Mouse (Mus musculus) kidney, embryonic 16.5 days (tissue): ENCODE measurements around the gene Cdk17. TPM values are rescaled to one million over a fixed set of nuclear protein-coding genes. Genes with fewer than 3 reads are reported as not detected.
A peak's percentile ranks its signal among the peaks of the same experiment; 100 is the strongest.

Source experiments
- ATAC-seq: fragments of 200-750 bp; cut with Nextera tagmentation; 2 replicates; pipeline ENCODE4 v1.8.0; 2017; ENCODE audit warnings: moderate TSS enrichment; ENCODE audit not compliant: low FRiP score, low TSS enrichment
- H3K27ac ChIP-seq: fragments of 300-500 bp; sonication (generic); 2 replicates; pipeline ENCODE4 v1.5.1; 2014; ENCODE audit warnings: low read length
- H3K27me3 ChIP-seq: fragments of 300-500 bp; sonication (generic); 2 replicates; pipeline ENCODE4 v1.6.1; 2014; ENCODE audit warnings: low read length, control low read depth, mixed read lengths; ENCODE audit not compliant: insufficient read depth
- H3K36me3 ChIP-seq: fragments of 300-500 bp; sonication (generic); 2 replicates; pipeline ENCODE4 v1.6.1; 2014; ENCODE audit warnings: low read length, control low read depth, mixed read lengths; ENCODE audit not compliant: insufficient read depth
- H3K4me1 ChIP-seq: fragments of 300-500 bp; sonication (generic); 2 replicates; pipeline ENCODE4 v1.6.1; 2014; ENCODE audit warnings: low read length, control low read depth, mixed read lengths; ENCODE audit not compliant: insufficient read depth
- H3K4me2 ChIP-seq: fragments of 300-500 bp; sonication (generic); replicated peaks from 2 replicates; pipeline ENCODE4 v1.6.1; 2014; ENCODE audit warnings: low read depth, low read length
- H3K4me3 ChIP-seq: fragments of 300-500 bp; sonication (generic); 2 replicates; pipeline ENCODE4 v1.5.1; 2014; ENCODE audit warnings: mild to moderate bottlenecking, low read length
- H3K9ac ChIP-seq: fragments of 300-500 bp; sonication (generic); replicated peaks from 2 replicates; pipeline ENCODE4 v1.6.1; 2014; ENCODE audit warnings: low read length
- H3K9me3 ChIP-seq: fragments of 300-500 bp; sonication (generic); 2 replicates; pipeline ENCODE4 v1.6.1; 2016; ENCODE audit warnings: low read length, control low read depth
- WGBS: fragments of 180-500 bp; shearing (Covaris S2); extraction: QIAGEN DNeasy Blood & Tissue Kit; methylation state at CpG from one replicate; pipeline ENCODE4 v1.1.7; 2014; 5-methylcytosine and 5-hydroxymethylcytosine counted together
- polyA plus RNA-seq: library from polyadenylated mRNA; unstranded; fragments of >200 nt; fragmentation: Nextera tagmentation; extraction: Ambion mirVana; gene quantifications from 2 replicates; pipeline ENCODE4 v1.2.1, GENCODE M21; 2015

The Cdk17 gene
- polyA plus RNA-seq, 1 experiment from 2014 or later: 12.8 TPM

GRCm38 (mm10) chr10:93287551-93288145 is 127.0 kb downstream of the Cdk17 start:
- no peak overlapping the region for H3K4me2 ChIP-seq
- H3K27me3 ChIP-seq: no peaks in the 10 kb centered on the region
- H3K9ac ChIP-seq: no peak overlapping the region
- H3K4me1 ChIP-seq: peaks cover 37% of the 10 kb centered on the region
- H3K4me3 ChIP-seq: no peak overlapping the region
- peaks cover 13% of the 10 kb centered on the region for H3K36me3 ChIP-seq
- no peak for ATAC-seq
- WGBS: 89% methylated on average over 8 of the region's 8 CpGs
- H3K27ac ChIP-seq: no peak overlapping the region
- no peaks in the 10 kb centered on the region for H3K9me3 ChIP-seq

- H3K27ac ChIP-seq: no peak overlapping the region
Measured at GRCm38 (mm10) chr10:93288336-93288735, 127.7 kb downstream of the Cdk17 start.

GRCm38 (mm10) chr10:93289404-93289803 is 128.7 kb downstream of the Cdk17 start:
- H3K4me3 ChIP-seq: no peak overlapping the region
- peaks cover 4% of the 10 kb centered on the region for H3K36me3 ChIP-seq
- no peak for ATAC-seq
- H3K4me1 ChIP-seq: peaks cover 32% of the 10 kb centered on the region
- H3K9me3 ChIP-seq: no peaks in the 10 kb centered on the region
- no peaks in the 10 kb centered on the region for H3K27me3 ChIP-seq
- H3K4me2 ChIP-seq: no peak overlapping the region
- no peak overlapping the region for H3K27ac ChIP-seq
- WGBS: 66% methylated on average over 6 of the region's 6 CpGs
- H3K9ac ChIP-seq: no peak overlapping the region

More at GRCm38 (mm10) chr10:93288336-93288735, 127.7 kb downstream of the Cdk17 start:
- Histone ChIP-seq H3K4me3 (no peak overlapping the region), H3K36me3 (peaks cover 13% of the 10 kb centered on the region), H3K4me1 (peaks cover 30% of the 10 kb centered on the region), H3K4me2 (no peak overlapping the region), H3K27me3 (no peaks in the 10 kb centered on the region), H3K9me3 (no peaks in the 10 kb centered on the region), H3K9ac (no peak overlapping the region)
- WGBS: 50% methylated on average over 4 of the region's 4 CpGs
- ATAC-seq: no peak

- H3K4me1 ChIP-seq: peaks cover 40% of the 10 kb centered on the region
Measured at GRCm38 (mm10) chr10:93291352-93291751, 130.7 kb downstream of the Cdk17 start.

GRCm38 (mm10) chr10:93291843-93292242 is 131.2 kb downstream of the Cdk17 start:
- Histone ChIP-seq H3K4me2 (no peak overlapping the region), H3K9me3 (no peaks in the 10 kb centered on the region), H3K4me1 (peaks cover 45% of the 10 kb centered on the region), H3K27me3 (no peaks in the 10 kb centered on the region), H3K4me3 (no peak overlapping the region), H3K27ac (no peak overlapping the region), H3K9ac (no peak overlapping the region), H3K36me3 (no peaks in the 10 kb centered on the region)
- peak; percentile 37; the same call in 1 of the 2 replicates for ATAC-seq
- 5% methylated on average over 6 of the region's 6 CpGs for WGBS

More at GRCm38 (mm10) chr10:93291352-93291751, 130.7 kb downstream of the Cdk17 start:
- Histone ChIP-seq H3K36me3 (no peaks in the 10 kb centered on the region), H3K4me2 (no peak overlapping the region), H3K27ac (no peak overlapping the region), H3K9ac (no peak overlapping the region), H3K9me3 (no peaks in the 10 kb centered on the region), H3K4me3 (no peak overlapping the region), H3K27me3 (no peaks in the 10 kb centered on the region)
- peak; percentile 33; the same call in 1 of the 2 replicates for ATAC-seq
- 40% methylated on average over 7 of the region's 7 CpGs for WGBS

GRCm38 (mm10) chr10:93293621-93294020 is 132.9 kb downstream of the Cdk17 start:
- peak overlapping the region; percentile 83; the same call in 1 of the 2 replicates for H3K27ac ChIP-seq
- WGBS: 62% methylated on average over 7 of the region's 7 CpGs
- H3K27me3 ChIP-seq: no peaks in the 10 kb centered on the region
- H3K4me2 ChIP-seq: no peak overlapping the region
- H3K4me1 ChIP-seq: peaks cover 55% of the 10 kb centered on the region
- no peaks in the 10 kb centered on the region for H3K9me3 ChIP-seq
- no peak overlapping the region for H3K9ac ChIP-seq
- no peak overlapping the region for H3K4me3 ChIP-seq
- no peak for ATAC-seq
- no peaks in the 10 kb centered on the region for H3K36me3 ChIP-seq

- Histone ChIP-seq H3K4me3 (peak overlapping the region; percentile 35), H3K9ac (peak overlapping the region; percentile 39), H3K36me3 (no peaks in the 10 kb centered on the region), H3K27me3 (no peaks in the 10 kb centered on the region), H3K4me1 (peaks cover 56% of the 10 kb centered on the region), H3K4me2 (peak overlapping the region; percentile 54), H3K27ac (peak overlapping the region; percentile 83), H3K9me3 (no peaks in the 10 kb centered on the region)
- 8% methylated on average over 20 of the region's 20 CpGs for WGBS
- ATAC-seq: peak; percentile 49
Measured at GRCm38 (mm10) chr10:93294547-93295219, 134.0 kb downstream of the Cdk17 start.

GRCm38 (mm10) chr10:93297774-93298173 is 137.1 kb downstream of the Cdk17 start:
- 44% methylated on average over 5 of the region's 5 CpGs for WGBS
- Histone ChIP-seq H3K9ac (no peak overlapping the region; the same call in 1 of the 2 replicates), H3K4me1 (peaks cover 48% of the 10 kb centered on the region), H3K27ac (peak overlapping the region; percentile 77; the same call in 1 of the 2 replicates), H3K36me3 (no peaks in the 10 kb centered on the region), H3K27me3 (no peaks in the 10 kb centered on the region), H3K9me3 (no peaks in the 10 kb centered on the region), H3K4me3 (no peak overlapping the region), H3K4me2 (no peak overlapping the region)
- ATAC-seq: no peak; the same call in 1 of the 2 replicates

GRCm38 (mm10) chr10:93298208-93298607 is 137.5 kb downstream of the Cdk17 start:
- Histone ChIP-seq H3K36me3 (no peaks in the 10 kb centered on the region), H3K4me2 (0 out of 2 replicates have a peak overlapping the region, but pooled peaks have one; percentile 17), H3K9ac (peak overlapping the region; percentile 49), H3K4me1 (peaks cover 48% of the 10 kb centered on the region), H3K4me3 (no peak overlapping the region), H3K27ac (peak overlapping the region; percentile 77), H3K27me3 (no peaks in the 10 kb centered on the region), H3K9me3 (no peaks in the 10 kb centered on the region)
- WGBS: 40% methylated on average over 7 of the region's 7 CpGs
- peak; percentile 52 for ATAC-seq

- Histone ChIP-seq H3K9ac (no peak overlapping the region), H3K27me3 (no peaks in the 10 kb centered on the region), H3K4me2 (0 out of 2 replicates have a peak overlapping the region, but pooled peaks have one; percentile 4), H3K36me3 (no peaks in the 10 kb centered on the region), H3K27ac (peak overlapping the region; percentile 36), H3K4me1 (peaks cover 23% of the 10 kb centered on the region), H3K4me3 (no peak overlapping the region), H3K9me3 (no peaks in the 10 kb centered on the region)
- ATAC-seq: no peak
- WGBS: 64% methylated on average over 8 of the region's 8 CpGs
Measured at GRCm38 (mm10) chr10:93301831-93302230, 141.2 kb downstream of the Cdk17 start.
